Mouse (Mus musculus) lung, adult 2 months (tissue): ENCODE data around the gene Pcx.

Experiments used
- CTCF ChIP-seq: fragments of 200-500 bp; IDR thresholded peaks from 2 replicates; pipeline ENCODE4 v1.5.1; 2011; ENCODE audit warnings: mild to moderate bottlenecking, low read length, control low read depth; ENCODE audit not compliant: insufficient read depth
- POLR2A ChIP-seq: fragments of 200-500 bp; IDR thresholded peaks from 2 replicates; pipeline ENCODE4 v1.6.1; 2011; ENCODE audit warnings: low read depth, mild to moderate bottlenecking, control low read depth, low read length, borderline replicate concordance; ENCODE audit errors: extremely low read depth

DNA sequence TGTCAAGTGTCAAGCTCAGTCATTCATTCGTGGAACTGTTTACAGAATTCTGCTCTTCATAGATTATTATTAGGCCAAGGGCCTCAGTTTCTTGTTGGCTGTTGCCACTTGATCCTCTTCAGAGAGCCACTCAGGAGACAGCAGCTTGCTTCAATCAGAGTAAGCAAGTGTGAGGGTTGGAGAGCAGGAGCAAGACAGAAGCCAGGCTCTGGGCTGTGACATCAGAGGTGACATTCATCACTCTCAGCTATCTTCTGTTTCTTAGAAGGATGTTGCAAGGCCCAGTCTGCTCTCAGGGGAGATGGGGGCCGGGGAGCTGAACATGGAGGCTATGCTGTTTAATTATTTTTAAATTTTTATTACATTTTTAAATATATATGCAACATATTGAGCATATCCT, 7.6 kb upstream of the Pcx start:
- TF ChIP-seq CTCF (no peak), POLR2A (no peak)
